Mouse (Mus musculus): ENCODE results near the gene Bcar3. TPM values are rescaled to one million over a fixed set of nuclear protein-coding genes. Genes with fewer than 3 reads are reported as not detected.
"Not testable (repeated sequence)": the region's sequence is repeated elsewhere in the genome, so short reads cannot be mapped to it uniquely, and the experiment has no call there.

Gene Bcar3
- polyA plus RNA-seq, 1 experiment from 2014 or later, result 6.8 TPM

GRCm38 (mm10) chr3:122372617-122373016, 78.7 kb downstream of the Bcar3 start:
- Histone ChIP-seq H3K9ac (no peak overlapping the region), H3K27me3 (replicated peaks) (0 out of 2 replicates have a peak, but pooled peaks cover 6% of the 10 kb centered on the region), H3K4me3 (no peak overlapping the region), H3K36me3 (no peaks in the 10 kb centered on the region), H3K4me2 (no peak overlapping the region), H3K4me1 (no peaks in the 10 kb centered on the region), H3K27ac (no peak overlapping the region), H3K9me3 (replicated peaks) (no peaks in the 10 kb centered on the region)
- WGBS (ENCODE audit: insufficient replicate concordance), result 26% methylated on average over 4 of the region's 4 CpGs
- no peak for ATAC-seq

DNA sequence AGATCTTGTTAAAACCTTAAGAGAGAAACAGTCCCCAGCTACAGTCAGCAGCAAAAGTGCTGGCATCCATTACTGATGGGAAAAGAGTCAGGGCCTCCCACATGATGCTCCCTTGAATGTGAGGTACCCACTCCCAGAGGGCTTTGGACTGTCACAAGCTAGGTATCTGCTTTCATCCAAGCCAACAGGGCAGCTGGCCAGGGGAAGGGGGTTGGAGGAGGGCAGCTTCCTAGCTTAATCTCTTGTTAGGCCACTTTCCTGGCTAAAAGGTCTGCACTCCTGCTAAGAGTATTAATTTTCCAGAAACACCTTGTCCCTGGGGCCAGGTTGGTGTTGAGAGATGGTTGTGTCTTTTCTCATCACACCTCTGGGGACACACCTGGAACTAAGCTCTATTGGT, 82.1 kb downstream of the Bcar3 start:
- 0 out of 2 replicates have a peak, but pooled peaks cover 6% of the 10 kb centered on the region for H3K27me3 ChIP-seq (replicated peaks)
- H3K4me1 ChIP-seq, result no peaks in the 10 kb centered on the region
- ATAC-seq, result no peak
- no peak overlapping the region for H3K4me2 ChIP-seq
- H3K27ac ChIP-seq, result no peak overlapping the region
- H3K36me3 ChIP-seq, result no peaks in the 10 kb centered on the region
- no peak overlapping the region for H3K9ac ChIP-seq
- H3K4me3 ChIP-seq, result no peak overlapping the region
- H3K9me3 ChIP-seq (replicated peaks), result no peaks in the 10 kb centered on the region

GRCm38 (mm10) chr3:122376412-122376831, 82.5 kb downstream of the Bcar3 start:
- no peak for ATAC-seq
- H3K36me3 ChIP-seq, result no peaks in the 10 kb centered on the region
- H3K4me1 ChIP-seq, result no peaks in the 10 kb centered on the region
- no peak overlapping the region for H3K9ac ChIP-seq
- H3K4me2 ChIP-seq, result no peak overlapping the region
- H3K9me3 ChIP-seq (replicated peaks), result no peaks in the 10 kb centered on the region
- H3K27ac ChIP-seq, result no peak overlapping the region
- 49% methylated on average over 10 of the region's 10 CpGs for WGBS (ENCODE audit: insufficient replicate concordance)
- H3K27me3 ChIP-seq (replicated peaks), result 0 out of 2 replicates have a peak, but pooled peaks cover 6% of the 10 kb centered on the region
- H3K4me3 ChIP-seq, result no peak overlapping the region

DNA sequence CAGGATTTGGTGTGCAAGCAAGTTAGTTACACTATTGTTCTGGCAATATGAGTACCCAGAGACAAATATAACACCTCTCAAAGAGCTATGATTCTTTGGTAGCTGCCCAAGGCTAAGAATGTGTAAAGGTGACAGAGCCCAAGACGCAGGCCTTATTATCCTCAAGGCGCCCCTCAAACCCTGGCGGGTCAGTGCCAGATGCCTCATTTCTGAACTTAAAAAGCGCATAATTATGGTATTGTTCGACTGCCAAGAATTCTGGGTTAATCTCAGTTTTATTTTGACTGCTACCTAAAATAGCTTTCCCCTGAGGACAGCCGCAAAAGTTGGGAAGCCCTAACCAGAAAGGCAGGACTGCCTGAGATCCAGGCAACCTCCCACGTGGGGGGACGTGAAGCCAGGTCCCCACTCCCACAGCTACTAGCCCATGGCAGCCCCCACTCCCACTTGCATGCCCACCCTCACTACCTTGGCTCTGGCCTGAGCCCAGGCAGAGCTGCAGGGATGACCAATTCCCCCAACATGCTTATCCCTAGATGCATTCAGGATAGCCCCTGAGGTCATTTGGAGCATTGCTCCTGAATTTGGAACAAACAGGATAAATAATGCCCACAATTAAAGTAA, 83.0 kb downstream of the Bcar3 start:
- Histone ChIP-seq H3K9ac (no peak overlapping the region), H3K4me1 (no peaks in the 10 kb centered on the region), H3K36me3 (no peaks in the 10 kb centered on the region), H3K4me3 (no peak overlapping the region), H3K27ac (no peak overlapping the region), H3K9me3 (replicated peaks) (no peaks in the 10 kb centered on the region), H3K27me3 (replicated peaks) (0 out of 2 replicates have a peak, but pooled peaks cover 6% of the 10 kb centered on the region), H3K4me2 (no peak overlapping the region)
- WGBS (ENCODE audit: insufficient replicate concordance), result 69% methylated on average over 8 of the region's 8 CpGs
- no peak for ATAC-seq

- Histone ChIP-seq H3K4me3 (no peak overlapping the region), H3K36me3 (no peaks in the 10 kb centered on the region), H3K27me3 (replicated peaks) (0 out of 2 replicates have a peak, but pooled peaks cover 6% of the 10 kb centered on the region), H3K9me3 (replicated peaks) (no peaks in the 10 kb centered on the region), H3K4me1 (no peaks in the 10 kb centered on the region), H3K4me2 (no peak overlapping the region), H3K9ac (no peak overlapping the region), H3K27ac (no peak overlapping the region)
- WGBS (ENCODE audit: insufficient replicate concordance), result 34% methylated on average over 6 of the region's 6 CpGs
- no peak for ATAC-seq
Measured at GRCm38 (mm10) chr3:122378634-122379033, 84.7 kb downstream of the Bcar3 start.

GRCm38 (mm10) chr3:122380776-122381175, 86.8 kb downstream of the Bcar3 start:
- Histone ChIP-seq H3K27ac (no peak overlapping the region), H3K4me1 (no peaks in the 10 kb centered on the region), H3K27me3 (replicated peaks) (0 out of 2 replicates have a peak, but pooled peaks cover 6% of the 10 kb centered on the region), H3K9ac (no peak overlapping the region), H3K4me3 (no peak overlapping the region), H3K4me2 (no peak overlapping the region), H3K36me3 (no peaks in the 10 kb centered on the region), H3K9me3 (replicated peaks) (no peaks in the 10 kb centered on the region)
- WGBS (ENCODE audit: insufficient replicate concordance), result 74% methylated on average over 5 of the region's 5 CpGs
- ATAC-seq, result no peak

GRCm38 (mm10) chr3:122381591-122381990, 87.7 kb downstream of the Bcar3 start:
- ATAC-seq, result no peak
- 76% methylated on average over 3 of the region's 3 CpGs for WGBS (ENCODE audit: insufficient replicate concordance)
- Histone ChIP-seq H3K9me3 (replicated peaks) (no peaks in the 10 kb centered on the region), H3K36me3 (no peaks in the 10 kb centered on the region), H3K4me1 (no peaks in the 10 kb centered on the region), H3K4me3 (no peak overlapping the region), H3K4me2 (no peak overlapping the region), H3K27me3 (replicated peaks) (no peaks in the 10 kb centered on the region), H3K27ac (no peak overlapping the region), H3K9ac (no peak overlapping the region)

- Histone ChIP-seq H3K9ac (no peak overlapping the region), H3K9me3 (replicated peaks) (no peaks in the 10 kb centered on the region), H3K4me2 (no peak overlapping the region), H3K4me3 (no peak overlapping the region), H3K27ac (no peak overlapping the region), H3K27me3 (replicated peaks) (no peaks in the 10 kb centered on the region), H3K36me3 (no peaks in the 10 kb centered on the region), H3K4me1 (no peaks in the 10 kb centered on the region)
- 80% methylated on average over 5 of the region's 5 CpGs for WGBS (ENCODE audit: insufficient replicate concordance)
- ATAC-seq, result no peak
Measured at GRCm38 (mm10) chr3:122386444-122386843, 92.5 kb downstream of the Bcar3 start.

- 49% methylated on average over 3 of the region's 3 CpGs for WGBS (ENCODE audit: insufficient replicate concordance)
- ATAC-seq, result no peak
- H3K4me2 ChIP-seq, result no peak overlapping the region
- no peak overlapping the region for H3K4me3 ChIP-seq
- H3K27me3 ChIP-seq (replicated peaks), result no peaks in the 10 kb centered on the region
- no peak overlapping the region for H3K9ac ChIP-seq
- H3K4me1 ChIP-seq, result no peaks in the 10 kb centered on the region
- H3K9me3 ChIP-seq (replicated peaks), result no peaks in the 10 kb centered on the region
- no peaks in the 10 kb centered on the region for H3K36me3 ChIP-seq
- no peak overlapping the region for H3K27ac ChIP-seq
Measured at GRCm38 (mm10) chr3:122387771-122388170, 93.8 kb downstream of the Bcar3 start.

- H3K4me3 ChIP-seq, result no peak overlapping the region
- no peak for ATAC-seq
- 65% methylated on average over 5 of the region's 5 CpGs for WGBS (ENCODE audit: insufficient replicate concordance)
Measured at GRCm38 (mm10) chr3:122389972-122390371, 96.0 kb downstream of the Bcar3 start.

GRCm38 (mm10) chr3:122391098-122391497, 97.2 kb downstream of the Bcar3 start:
- Histone ChIP-seq H3K4me1 (no peaks in the 10 kb centered on the region), H3K9ac (no peak overlapping the region), H3K4me2 (no peak overlapping the region), H3K27me3 (replicated peaks) (no peaks in the 10 kb centered on the region), H3K27ac (no peak overlapping the region), H3K9me3 (replicated peaks) (no peaks in the 10 kb centered on the region), H3K36me3 (no peaks in the 10 kb centered on the region), H3K4me3 (no peak overlapping the region)
- ATAC-seq, result no peak
- 69% methylated on average over 2 of the region's 2 CpGs for WGBS (ENCODE audit: insufficient replicate concordance)

More at GRCm38 (mm10) chr3:122389972-122390371, 96.0 kb downstream of the Bcar3 start:
- Histone ChIP-seq H3K9ac (no peak overlapping the region), H3K27ac (no peak overlapping the region), H3K4me2 (no peak overlapping the region), H3K9me3 (replicated peaks) (no peaks in the 10 kb centered on the region), H3K36me3 (no peaks in the 10 kb centered on the region), H3K27me3 (replicated peaks) (no peaks in the 10 kb centered on the region), H3K4me1 (no peaks in the 10 kb centered on the region)

- Histone ChIP-seq H3K4me2 (no peak overlapping the region), H3K27me3 (replicated peaks) (no peaks in the 10 kb centered on the region), H3K9ac (no peak overlapping the region), H3K27ac (no peak overlapping the region), H3K9me3 (replicated peaks) (no peaks in the 10 kb centered on the region), H3K4me1 (no peaks in the 10 kb centered on the region), H3K4me3 (no peak overlapping the region), H3K36me3 (no peaks in the 10 kb centered on the region)
- 31% methylated on average over 12 of the region's 12 CpGs for WGBS (ENCODE audit: insufficient replicate concordance)
- ATAC-seq, result no peak
Measured at GRCm38 (mm10) chr3:122391816-122392215, 97.9 kb downstream of the Bcar3 start.

DNA sequence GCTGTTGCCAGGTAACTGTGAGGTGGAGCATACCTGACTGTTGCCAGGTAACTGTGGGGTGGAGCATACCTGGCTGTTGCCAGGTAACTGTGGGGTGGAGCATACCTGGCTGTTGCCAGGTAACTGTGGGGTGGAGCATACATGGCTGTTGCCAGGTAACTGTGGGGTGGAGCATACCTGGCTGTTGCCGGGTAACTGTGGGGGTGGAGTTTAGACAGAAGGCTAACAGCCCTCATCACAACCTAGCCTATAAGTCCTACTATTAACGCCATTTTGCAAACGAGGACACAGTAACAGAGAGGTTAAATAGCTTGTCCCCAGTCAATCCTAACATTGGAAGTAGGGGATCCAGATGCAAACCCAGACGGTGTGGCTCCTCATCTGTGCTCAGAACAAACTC, 99.5 kb downstream of the Bcar3 start:
- not testable (repeated sequence) for H3K27me3 ChIP-seq (replicated peaks); ATAC-seq; H3K4me3 ChIP-seq; H3K36me3 ChIP-seq; H3K9ac ChIP-seq; H3K9me3 ChIP-seq (replicated peaks); H3K4me2 ChIP-seq; H3K27ac ChIP-seq; H3K4me1 ChIP-seq
- 53% methylated on average over 4 of the region's 4 CpGs for WGBS (ENCODE audit: insufficient replicate concordance)
